Mouse (Mus musculus) liver, embryonic 12.5 days (tissue): ENCODE data around the gene F11. TPM values are rescaled to one million over a fixed set of nuclear protein-coding genes. Genes with fewer than 3 reads are reported as not detected.

Experiments used
- ATAC-seq: fragments of 200-750 bp; cut with Nextera tagmentation; 2 replicates; pipeline ENCODE4 v1.8.0; 2017; ENCODE audit warnings: moderate number of reproducible peaks, mild to moderate bottlenecking, moderate library complexity
- H3K27ac ChIP-seq: fragments of 300-500 bp; sonication (generic); 2 replicates; pipeline ENCODE4 v1.5.1; 2016; ENCODE audit warnings: mild to moderate bottlenecking
- H3K27me3 ChIP-seq: fragments of 300-500 bp; sonication (generic); replicated peaks from 2 replicates; pipeline ENCODE4 v1.6.1; 2016; ENCODE audit warnings: mild to moderate bottlenecking, moderate library complexity
- H3K36me3 ChIP-seq: fragments of 300-500 bp; sonication (generic); 2 replicates; pipeline ENCODE4 v1.6.1; 2016; ENCODE audit warnings: mild to moderate bottlenecking, moderate library complexity
- H3K4me1 ChIP-seq: fragments of 300-500 bp; sonication (generic); 2 replicates; pipeline ENCODE4 v1.6.1; 2016
- H3K4me2 ChIP-seq: fragments of 300-500 bp; sonication (generic); 2 replicates; pipeline ENCODE4 v1.6.1; 2016; ENCODE audit warnings: mild to moderate bottlenecking, moderate library complexity
- H3K4me3 ChIP-seq: fragments of 300-500 bp; sonication (generic); 2 replicates; pipeline ENCODE4 v1.5.1; 2016; ENCODE audit warnings: mild to moderate bottlenecking, moderate library complexity
- H3K9ac ChIP-seq: fragments of 300-500 bp; sonication (generic); 2 replicates; pipeline ENCODE4 v1.6.1; 2016; ENCODE audit warnings: mild to moderate bottlenecking, moderate library complexity
- H3K9me3 ChIP-seq: fragments of 300-500 bp; sonication (generic); replicated peaks from 2 replicates; pipeline ENCODE4 v1.6.1; 2016; ENCODE audit warnings: mild to moderate bottlenecking, moderate library complexity
- WGBS: fragments of 180-500 bp; shearing (Covaris S2); methylation state at CpG from one replicate; pipeline ENCODE4 v1.1.7; 2016; ENCODE audit not compliant: insufficient replicate concordance; 5-methylcytosine and 5-hydroxymethylcytosine counted together
- polyA plus RNA-seq: library from polyadenylated mRNA; unstranded; fragments of >200 nt; fragmentation: Nextera tagmentation; extraction: Ambion mirVana; gene quantifications from 2 replicates; pipeline ENCODE4 v1.2.1, GENCODE M21; 2016

F11 gene
- polyA plus RNA-seq, 1 experiment from 2014 or later, result 3.2 TPM

GRCm38 (mm10) chr8:45268485-45268884 is 6.7 kb upstream of the F11 start:
- H3K9me3 ChIP-seq, result no peaks in the 10 kb centered on the region
- no peak overlapping the region for H3K27ac ChIP-seq
- no peaks in the 10 kb centered on the region for H3K36me3 ChIP-seq
- H3K27me3 ChIP-seq, result no peaks in the 10 kb centered on the region
- no peaks in the 10 kb centered on the region for H3K4me1 ChIP-seq
- H3K4me2 ChIP-seq, result no peak overlapping the region
- H3K4me3 ChIP-seq, result no peak overlapping the region
- no peak for ATAC-seq
- H3K9ac ChIP-seq, result no peak overlapping the region

DNA sequence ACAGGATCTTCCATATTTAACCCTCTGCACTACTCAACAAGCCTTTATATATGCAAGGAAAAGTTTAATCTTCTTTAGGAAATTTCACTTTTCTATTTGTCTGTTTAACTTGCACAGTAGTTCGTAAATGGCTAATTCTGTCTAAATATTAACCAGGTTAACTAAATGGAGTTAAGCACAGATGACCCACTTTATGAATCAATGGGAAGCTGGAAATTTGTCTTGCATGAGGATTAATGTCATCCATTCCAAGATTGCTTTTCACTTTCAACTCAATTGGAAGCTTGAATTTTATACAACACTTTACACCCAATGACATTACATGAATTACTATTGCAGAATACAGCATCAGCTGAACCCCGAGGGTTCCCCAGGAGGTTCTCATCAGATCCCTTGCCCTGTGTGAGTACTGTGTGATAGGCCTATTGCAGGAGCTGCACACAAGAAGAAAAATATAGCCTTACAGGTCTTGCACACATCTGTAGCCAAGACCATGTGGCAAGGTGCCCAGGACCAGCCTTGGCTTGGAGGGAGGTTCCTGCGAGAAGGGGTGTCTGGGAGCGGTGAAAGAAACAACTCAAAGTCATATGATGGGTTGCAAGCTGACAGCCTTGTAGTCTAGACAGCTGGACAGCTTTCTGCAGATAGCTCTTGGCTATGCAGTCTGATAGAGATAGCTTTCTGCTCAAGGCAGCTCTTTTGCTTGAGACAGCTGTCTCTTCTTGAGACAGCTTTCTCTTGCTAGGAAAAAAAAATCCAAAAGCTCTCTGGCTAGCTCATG is 6.0 kb upstream of the F11 start:
- no peak overlapping the region for H3K4me2 ChIP-seq
- H3K4me1 ChIP-seq, result no peaks in the 10 kb centered on the region
- ATAC-seq, result no peak
- no peak overlapping the region for H3K9ac ChIP-seq
- H3K36me3 ChIP-seq, result no peaks in the 10 kb centered on the region
- no peak overlapping the region for H3K4me3 ChIP-seq
- 67% methylated on average over 4 of the region's 4 CpGs for WGBS
- no peak overlapping the region for H3K27ac ChIP-seq
- no peaks in the 10 kb centered on the region for H3K9me3 ChIP-seq
- H3K27me3 ChIP-seq, result no peaks in the 10 kb centered on the region

DNA sequence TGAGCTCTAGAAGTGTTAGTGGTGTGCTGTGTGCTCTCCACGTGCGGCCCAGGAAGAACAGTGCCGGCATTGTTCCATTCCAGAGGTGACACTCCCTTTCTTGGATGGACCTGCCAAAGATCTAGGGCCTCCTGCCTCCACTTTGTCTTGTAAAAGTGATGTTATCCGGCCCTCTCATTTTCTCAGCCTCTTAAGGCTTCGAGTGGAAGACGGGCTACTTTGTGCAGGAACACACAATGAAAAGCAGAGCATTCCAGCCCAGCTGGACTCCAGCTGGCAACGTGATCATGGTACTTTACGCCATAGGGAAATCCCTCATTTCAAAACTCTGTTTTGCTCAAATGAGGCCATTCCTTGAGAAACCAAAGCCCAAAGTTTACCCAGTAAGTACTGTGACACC is 5.2 kb upstream of the F11 start:
- no peak for ATAC-seq
- Histone ChIP-seq H3K4me2 (no peak overlapping the region), H3K9ac (no peak overlapping the region), H3K36me3 (no peaks in the 10 kb centered on the region), H3K4me3 (no peak overlapping the region), H3K9me3 (no peaks in the 10 kb centered on the region), H3K27ac (no peak overlapping the region), H3K4me1 (no peaks in the 10 kb centered on the region), H3K27me3 (no peaks in the 10 kb centered on the region)
- 63% methylated on average over 8 of the region's 8 CpGs for WGBS

GRCm38 (mm10) chr8:45264918-45265317 is 3.1 kb upstream of the F11 start:
- Histone ChIP-seq H3K4me1 (no peaks in the 10 kb centered on the region), H3K27ac (no peak overlapping the region), H3K9me3 (no peaks in the 10 kb centered on the region), H3K27me3 (no peaks in the 10 kb centered on the region), H3K4me2 (no peak overlapping the region), H3K9ac (no peak overlapping the region), H3K4me3 (no peak overlapping the region), H3K36me3 (no peaks in the 10 kb centered on the region)
- ATAC-seq, result peak; percentile 69
- WGBS, result 57% methylated on average over 4 of the region's 4 CpGs

DNA sequence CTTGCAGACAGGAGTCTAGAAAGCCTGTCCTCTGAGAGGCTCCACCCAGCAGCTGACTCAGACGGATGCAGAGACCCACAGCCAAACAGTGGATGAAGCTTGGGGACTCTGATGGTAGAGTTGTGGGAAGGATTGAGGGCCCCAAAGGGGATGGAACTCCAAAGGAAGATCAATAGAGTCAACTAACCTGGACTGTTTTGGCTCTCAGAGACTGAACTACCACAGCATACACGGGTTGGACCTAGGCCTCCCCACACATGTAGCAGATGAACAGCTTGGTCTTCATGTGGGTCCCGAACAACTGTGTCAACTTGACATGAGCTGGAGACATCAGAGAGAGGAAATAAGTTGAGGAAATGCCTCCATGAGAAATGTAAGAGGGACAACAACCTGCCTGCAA is 1.0 kb upstream of the F11 start:
- 55% methylated on average over 3 of the region's 3 CpGs for WGBS

DNA sequence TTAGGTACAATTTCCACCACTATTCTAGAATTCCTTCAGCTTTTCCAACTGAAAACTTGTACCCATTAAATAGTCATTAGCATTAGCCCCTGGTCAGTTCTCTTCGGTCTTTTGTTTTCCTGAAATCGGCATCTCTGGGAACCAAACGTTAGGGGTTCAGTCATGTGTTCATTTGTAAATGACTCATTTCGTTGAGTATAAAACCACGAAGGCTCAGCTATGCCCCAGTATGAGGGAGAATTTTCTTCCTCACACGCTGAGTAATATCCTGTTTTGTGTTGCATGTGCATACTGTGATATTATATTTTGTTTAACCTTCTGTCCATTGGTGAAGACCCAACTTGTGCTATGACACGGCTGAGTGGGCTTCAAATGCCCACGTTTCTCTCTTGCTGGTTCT is 3.4 kb downstream of the F11 start:
- no peak overlapping the region for H3K4me2 ChIP-seq
- no peak for ATAC-seq
- no peaks in the 10 kb centered on the region for H3K27me3 ChIP-seq
- H3K4me1 ChIP-seq, result no peaks in the 10 kb centered on the region
- H3K9me3 ChIP-seq, result no peaks in the 10 kb centered on the region
- 66% methylated on average over 8 of the region's 8 CpGs for WGBS
- H3K27ac ChIP-seq, result no peak overlapping the region
- H3K9ac ChIP-seq, result no peak overlapping the region
- no peak overlapping the region for H3K4me3 ChIP-seq
- H3K36me3 ChIP-seq, result no peaks in the 10 kb centered on the region

More for the DNA sequence above, 1.0 kb upstream of the F11 start:
- Histone ChIP-seq H3K4me2 (no peak overlapping the region), H3K36me3 (no peaks in the 10 kb centered on the region), H3K9me3 (no peaks in the 10 kb centered on the region), H3K4me1 (no peaks in the 10 kb centered on the region), H3K9ac (no peak overlapping the region), H3K4me3 (no peak overlapping the region), H3K27ac (no peak overlapping the region), H3K27me3 (no peaks in the 10 kb centered on the region)
- ATAC-seq, result no peak

DNA sequence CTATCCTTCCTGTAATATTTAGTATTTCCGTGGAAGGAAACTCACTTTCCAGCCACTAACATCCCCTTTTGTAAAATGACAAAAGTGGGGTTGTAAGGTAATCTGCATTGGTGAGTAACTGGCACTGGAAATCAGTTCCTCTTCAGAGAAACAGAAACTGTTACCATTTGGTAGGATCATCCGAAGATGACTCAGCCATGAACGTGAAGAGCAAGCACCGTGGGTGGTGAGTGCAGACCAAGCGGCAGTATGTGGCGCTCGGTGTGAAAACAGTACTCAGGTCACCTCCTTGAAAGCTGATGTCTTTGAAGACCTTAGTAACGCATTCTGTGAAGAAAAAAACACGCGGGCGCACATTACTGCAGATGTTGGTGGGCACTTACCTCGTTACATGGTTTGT is 6.8 kb downstream of the F11 start:
- Histone ChIP-seq H3K36me3 (no peaks in the 10 kb centered on the region), H3K9me3 (no peaks in the 10 kb centered on the region), H3K4me2 (no peak overlapping the region), H3K4me1 (no peaks in the 10 kb centered on the region), H3K27ac (no peak overlapping the region), H3K9ac (no peak overlapping the region), H3K4me3 (no peak overlapping the region), H3K27me3 (no peaks in the 10 kb centered on the region)
- ATAC-seq, result no peak
- 75% methylated on average over 12 of the region's 12 CpGs for WGBS

DNA sequence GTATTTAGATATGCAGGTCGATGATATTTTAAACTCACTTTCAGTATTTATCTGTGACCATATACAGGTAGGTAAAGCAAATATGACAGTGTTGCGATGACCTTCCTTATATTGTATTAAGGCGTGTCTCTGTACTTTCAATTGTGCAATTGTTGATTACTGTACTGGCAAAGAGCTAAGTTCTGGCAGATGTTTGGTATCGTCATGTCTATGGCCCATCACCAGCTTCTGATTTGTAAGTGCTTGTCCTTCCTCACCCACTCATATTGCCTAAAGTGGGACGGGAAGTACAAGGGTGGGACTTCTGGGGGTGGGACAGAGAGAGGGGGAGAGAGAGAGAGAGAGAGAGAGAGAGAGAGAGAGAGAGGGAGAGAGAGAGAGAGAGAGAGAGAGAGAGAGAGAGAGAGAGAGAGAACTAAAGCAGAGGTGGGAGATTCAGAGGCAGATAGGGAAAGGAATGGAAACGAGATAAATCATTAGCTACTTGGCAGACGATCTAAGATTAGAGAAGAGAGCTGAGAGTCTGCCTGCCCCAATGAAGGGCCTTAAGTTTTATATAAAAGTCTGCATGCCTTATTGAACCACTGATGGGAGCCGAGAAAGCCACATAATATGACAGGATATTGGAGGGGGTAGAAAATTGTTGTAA is 7.5 kb downstream of the F11 start:
- Histone ChIP-seq H3K27ac (no peak overlapping the region), H3K4me1 (no peaks in the 10 kb centered on the region), H3K27me3 (no peaks in the 10 kb centered on the region), H3K4me2 (no peak overlapping the region), H3K4me3 (no peak overlapping the region), H3K9ac (no peak overlapping the region), H3K36me3 (no peaks in the 10 kb centered on the region), H3K9me3 (no peaks in the 10 kb centered on the region)
- 58% methylated on average over 8 of the region's 8 CpGs for WGBS
- ATAC-seq, result no peak

DNA sequence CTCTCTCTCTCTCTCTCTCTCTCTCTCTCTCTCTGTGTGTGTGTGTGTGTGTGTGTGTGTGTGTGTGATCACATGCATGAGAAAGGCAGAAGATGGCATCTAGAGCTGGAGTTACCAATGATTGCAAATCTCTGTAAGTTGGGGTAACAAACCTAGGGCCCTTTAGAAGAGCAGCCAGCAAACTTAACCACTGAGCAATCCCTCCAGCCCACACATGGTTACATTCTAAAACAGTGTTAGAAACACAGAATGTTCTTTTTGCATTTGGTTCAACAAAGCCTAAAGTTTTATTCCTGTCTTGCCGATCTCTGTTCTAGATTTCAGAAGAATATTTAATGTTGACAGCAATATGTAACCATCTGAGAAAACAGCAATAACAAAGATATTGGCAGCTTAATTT is 8.2 kb downstream of the F11 start:
- no peak overlapping the region for H3K9ac ChIP-seq
- no peak for ATAC-seq
- H3K27ac ChIP-seq, result no peak overlapping the region
- H3K27me3 ChIP-seq, result no peaks in the 10 kb centered on the region
- H3K9me3 ChIP-seq, result no peaks in the 10 kb centered on the region
- H3K4me2 ChIP-seq, result no peak overlapping the region
- WGBS, result 81% methylated on average over 1 of the region's 1 CpGs
- H3K4me3 ChIP-seq, result no peak overlapping the region
- H3K36me3 ChIP-seq, result no peaks in the 10 kb centered on the region
- H3K4me1 ChIP-seq, result no peaks in the 10 kb centered on the region

DNA sequence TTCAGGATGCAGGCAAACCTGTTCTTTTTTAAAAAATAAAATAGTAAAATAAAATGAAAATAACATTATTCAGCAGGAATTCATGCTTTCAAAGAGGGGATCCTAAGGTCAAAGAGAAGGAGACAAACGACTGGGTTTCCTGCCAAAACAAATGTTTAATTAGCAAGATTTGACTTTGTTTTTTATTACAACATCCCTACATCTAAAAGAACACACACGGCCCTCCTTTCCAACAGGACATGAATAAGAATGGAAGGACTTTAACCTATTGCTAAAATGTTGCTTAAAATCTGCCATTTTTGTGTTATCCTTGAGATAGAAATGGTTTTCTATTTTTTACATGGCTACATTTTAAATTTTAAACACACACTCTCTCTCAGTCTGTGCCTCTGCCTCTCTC is 8.7 kb downstream of the F11 start:
- Histone ChIP-seq H3K9me3 (no peaks in the 10 kb centered on the region), H3K36me3 (no peaks in the 10 kb centered on the region), H3K27ac (no peak overlapping the region), H3K4me2 (no peak overlapping the region), H3K4me1 (no peaks in the 10 kb centered on the region), H3K27me3 (no peaks in the 10 kb centered on the region), H3K4me3 (no peak overlapping the region), H3K9ac (no peak overlapping the region)
- ATAC-seq, result no peak
- 38% methylated on average over 2 of the region's 2 CpGs for WGBS

DNA sequence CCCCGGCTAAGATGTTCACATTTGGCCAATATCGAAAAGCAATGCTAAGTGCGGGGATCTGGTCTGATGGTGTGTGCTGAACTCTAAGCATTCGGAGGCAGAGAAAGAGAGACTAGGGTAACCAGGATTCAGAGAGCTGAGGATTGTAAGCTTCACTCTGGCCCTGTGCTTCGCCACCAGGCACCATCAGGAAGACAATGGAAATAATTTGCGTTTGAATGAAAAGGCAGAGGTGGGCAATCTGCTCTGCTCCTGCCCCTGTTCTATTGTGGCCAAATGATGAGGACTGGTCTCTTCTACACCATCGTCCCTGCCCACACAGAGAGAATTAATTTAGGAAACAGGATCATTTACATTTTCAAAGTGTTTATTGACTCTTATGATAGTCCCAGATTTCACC is 15.5 kb downstream of the F11 start:
- H3K36me3 ChIP-seq, result no peaks in the 10 kb centered on the region
- no peaks in the 10 kb centered on the region for H3K27me3 ChIP-seq
- H3K27ac ChIP-seq, result no peak overlapping the region
- H3K4me3 ChIP-seq, result no peak overlapping the region
- no peaks in the 10 kb centered on the region for H3K4me1 ChIP-seq
- 53% methylated on average over 7 of the region's 7 CpGs for WGBS
- H3K9me3 ChIP-seq, result no peaks in the 10 kb centered on the region
- no peak overlapping the region for H3K9ac ChIP-seq
- no peak for ATAC-seq
- H3K4me2 ChIP-seq, result no peak overlapping the region

DNA sequence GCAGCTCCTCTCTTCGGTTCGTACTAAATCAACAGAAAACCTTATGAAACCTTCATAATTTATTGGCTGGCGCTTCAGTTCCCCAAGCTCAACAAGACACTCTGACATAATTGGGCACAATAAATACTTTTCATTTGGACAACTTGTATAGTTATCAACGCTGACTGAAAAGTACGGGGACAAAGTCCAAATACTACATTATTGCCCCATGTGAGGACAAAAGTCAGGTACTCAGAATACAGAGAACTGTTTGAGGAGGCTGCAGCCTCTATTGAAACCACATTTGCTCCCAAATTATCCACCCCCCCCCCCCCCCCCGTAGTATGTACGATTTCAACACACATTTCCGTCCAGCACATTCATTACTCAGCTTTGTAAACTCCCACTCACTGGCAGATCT is 22.5 kb downstream of the F11 start:
- Histone ChIP-seq H3K9me3 (no peaks in the 10 kb centered on the region), H3K36me3 (no peaks in the 10 kb centered on the region), H3K27me3 (no peaks in the 10 kb centered on the region), H3K4me3 (no peak overlapping the region), H3K27ac (no peak overlapping the region), H3K4me2 (no peak overlapping the region), H3K4me1 (no peaks in the 10 kb centered on the region), H3K9ac (no peak overlapping the region)
- no peak for ATAC-seq
- 73% methylated on average over 8 of the region's 8 CpGs for WGBS

GRCm38 (mm10) chr8:45238282-45238681 is 23.5 kb downstream of the F11 start:
- no peaks in the 10 kb centered on the region for H3K36me3 ChIP-seq
- no peak overlapping the region for H3K9ac ChIP-seq
- no peak for ATAC-seq
- no peak overlapping the region for H3K4me2 ChIP-seq
- no peaks in the 10 kb centered on the region for H3K27me3 ChIP-seq
- 19% methylated on average over 3 of the region's 3 CpGs for WGBS
- H3K27ac ChIP-seq, result no peak overlapping the region
- H3K4me3 ChIP-seq, result no peak overlapping the region
- H3K9me3 ChIP-seq, result no peaks in the 10 kb centered on the region
- no peaks in the 10 kb centered on the region for H3K4me1 ChIP-seq
